10 mouse cellular contexts compared by ENCODE assay signal in the genomic region with DNA sequence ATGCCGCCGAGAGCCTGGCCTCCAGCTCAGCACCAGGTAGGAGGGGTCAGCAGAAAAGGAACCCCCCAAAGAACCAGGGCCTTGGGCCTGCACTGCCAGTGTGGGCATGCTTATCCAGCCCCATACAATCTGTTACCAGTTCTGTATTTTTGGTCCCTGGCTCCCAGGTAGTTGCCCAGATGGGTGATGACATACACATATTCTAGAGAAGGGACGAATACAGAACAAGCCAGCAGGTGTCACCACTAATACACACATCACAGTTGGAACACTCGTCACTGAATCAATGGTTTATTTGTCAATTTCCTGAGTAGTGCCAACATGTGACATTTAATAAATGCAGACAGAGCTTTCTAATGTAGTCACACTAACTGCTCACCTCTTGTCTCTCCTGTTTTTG. TPM values are rescaled to one million over a fixed set of nuclear protein-coding genes. Genes with fewer than 3 reads are reported as not detected.
DNase-seq lines count a peak whose midpoint lies in the region; ATAC-seq lines count a peak whose summit lies in the region.
"Had no signal": no experiment of that assay in that cellular context is flagged by ENCODE, and none has a peak within 500 bp of the region (broad histone marks: within the 10 kb centered on the region; RNA-seq: fewer than 3 reads in every experiment).

No protein-coding gene starts in this region.

- H3K4me1 ChIP-seq in forebrain, embryonic 16.5 days (replicated peaks; ENCODE audit: control insufficient read depth, insufficient read depth, low read length) = peaks cover 9% of the 10 kb centered on the region

- H3K9me3 ChIP-seq in forebrain, embryonic 16.5 days (ENCODE audit: control insufficient read depth, low read length) = no peaks in the 10 kb centered on the region
- H3K9me3 ChIP-seq: hindbrain, embryonic 10.5 days had no signal

- 49% methylated on average over 4 of the region's 4 CpGs for WGBS in forebrain, embryonic 16.5 days

- ATAC-seq in cerebellum, adult (ENCODE audit: insufficient number of reproducible peaks, low FRiP score, low TSS enrichment) = peak; percentile 36
- peak; percentile 34 for ATAC-seq in forebrain, embryonic 16.5 days
- ATAC-seq in erythroid progenitor cell, adult 5-6 weeks (replicated peaks; ENCODE audit: low FRiP score, poor library complexity, severe bottlenecking) = no peak

- no peak overlapping the region for H3K4me3 ChIP-seq in forebrain, embryonic 16.5 days (replicated peaks; ENCODE audit: low read length)
- H3K4me3 ChIP-seq: hindbrain, embryonic 10.5 days had no signal

- no peak overlapping the region for H3K9ac ChIP-seq in forebrain, embryonic 16.5 days (replicated peaks; ENCODE audit: low read depth, low read length)

- H3K27ac ChIP-seq in forebrain, embryonic 16.5 days (ENCODE audit: low read length) = peak overlapping the region; percentile 35; the same call in 1 of the 2 replicates
- H3K27ac ChIP-seq: hindbrain, embryonic 10.5 days had no signal

- H3K36me3 ChIP-seq in forebrain, embryonic 16.5 days (ENCODE audit: control insufficient read depth, insufficient read depth) = peaks cover 15% of the 10 kb centered on the region

- no peak overlapping the region for H3K4me2 ChIP-seq in forebrain, embryonic 16.5 days (ENCODE audit: low read length)

- no peaks in the 10 kb centered on the region for H3K27me3 ChIP-seq in forebrain, embryonic 16.5 days (replicated peaks; ENCODE audit: control insufficient read depth, insufficient read depth, low read length)
- H3K27me3 ChIP-seq: Patski had no signal

- no peak for DNase-seq in cerebellum, adult 11-12 months
- DNase-seq in layer of hippocampus, adult 11-12 months (ENCODE audit: low spot score) = peak; percentile 55
- DNase-seq in layer of hippocampus, postnatal 36 days = no peak
- DNase-seq in 416B (ENCODE audit: low read depth) = peak; percentile 46
- no peak for DNase-seq in spleen, postnatal 4 days (ENCODE audit: low spot score in 2 of 2)

RNA-seq across cellular contexts. Expression of a gene that starts 33.6 kb away (rescaled TPM):
- 1 to 10 TPM; 5.9 to 7.1 TPM for total RNA-seq in layer of hippocampus, postnatal 36 days (2021)
- 4.4 TPM in 2 replicates for polyA plus RNA-seq in forebrain, embryonic 16.5 days (2015; fragmentation: Nextera tagmentation; extraction: Ambion mirVana)
- 3.2 and 5.4 TPM in 2 replicates for total RNA-seq in erythroid progenitor cell, adult 5-6 weeks (2015; ENCODE audit: low replicate concordance)
- 4.1 and 10.4 TPM in 2 replicates for total RNA-seq in erythroid progenitor cell, adult 5-6 weeks (2017; ENCODE audit: low replicate concordance)

Comparison
In these comparisons a context has a peak if more than half of its experiments do, and no peak if none do; other contexts are left out.
1. DNase-seq: peak in layer of hippocampus, adult 11-12 months (single experiment) and 416B (single experiment); none in cerebellum, adult 11-12 months (single experiment), layer of hippocampus, postnatal 36 days (0 of 2) and spleen, postnatal 4 days (0 of 2).